Mouse (Mus musculus) forebrain, postnatal 0 days (tissue): ENCODE measurements around the gene Foxn4. TPM values are rescaled to one million over a fixed set of nuclear protein-coding genes. Genes with fewer than 3 reads are reported as not detected.

Experiments
- ATAC-seq: fragments of 200-750 bp; cut with Nextera tagmentation; 2 replicates; pipeline ENCODE4 v1.8.0; 2017; ENCODE audit warnings: mild to moderate bottlenecking, moderate library complexity
- DNase-seq: peaks from one replicate; pipeline ENCODE4 v3.0.0-alpha.2; 2015
- H3K27ac ChIP-seq: fragments of 300-500 bp; sonication (generic); 2 replicates; pipeline ENCODE4 v1.5.1; 2014; ENCODE audit warnings: low read depth, mild to moderate bottlenecking, antibody characterized with exemption, low read length, moderate library complexity, mixed read lengths
- H3K27me3 ChIP-seq: fragments of 300-500 bp; sonication (generic); 2 replicates; pipeline ENCODE4 v1.6.1; 2014; ENCODE audit warnings: mild to moderate bottlenecking, low read length, mixed read lengths; ENCODE audit not compliant: insufficient read depth
- H3K36me3 ChIP-seq: fragments of 300-500 bp; sonication (generic); 2 replicates; pipeline ENCODE4 v1.6.1; 2014; ENCODE audit warnings: mild to moderate bottlenecking, moderate library complexity; ENCODE audit not compliant: insufficient read depth
- H3K4me1 ChIP-seq: fragments of 300-500 bp; sonication (generic); 2 replicates; pipeline ENCODE4 v1.6.1; 2014; ENCODE audit warnings: antibody characterized with exemption; ENCODE audit not compliant: insufficient read depth
- H3K4me2 ChIP-seq: fragments of 300-500 bp; sonication (generic); 2 replicates; pipeline ENCODE4 v1.6.1; 2014; ENCODE audit warnings: low read depth, mild to moderate bottlenecking, moderate library complexity
- H3K4me3 ChIP-seq: fragments of 300-500 bp; sonication (generic); 2 replicates; pipeline ENCODE4 v1.5.1; 2014; ENCODE audit warnings: low read depth, low read length, mixed read lengths
- H3K9ac ChIP-seq: fragments of 300-500 bp; sonication (generic); 2 replicates; pipeline ENCODE4 v1.6.1; 2014; ENCODE audit warnings: mild to moderate bottlenecking
- H3K9me3 ChIP-seq: fragments of 300-500 bp; sonication (generic); 2 replicates; pipeline ENCODE4 v1.6.1; 2016; ENCODE audit warnings: low read length
- CTCF ChIP-seq: sonication (generic); IDR thresholded peaks from 2 replicates; pipeline ENCODE4 v1.5.1; 2016; ENCODE audit warnings: antibody characterized with exemption, control low read depth, low read depth
- WGBS: fragments of 180-500 bp; shearing (Covaris S2); extraction: QIAGEN DNeasy Blood & Tissue Kit; methylation state at CpG from one replicate; pipeline ENCODE4 v1.1.7; 2014; 5-methylcytosine and 5-hydroxymethylcytosine counted together
- polyA plus RNA-seq: library from polyadenylated mRNA; unstranded; fragments of >200 nt; fragmentation: Nextera tagmentation; extraction: Ambion mirVana; gene quantifications from 2 replicates; pipeline ENCODE4 v1.2.1, GENCODE M21; 2015
- total RNA-seq: library from RNA; depleted of rRNA; stranded (reverse); fragments of >200 nt; gene quantifications from 2 replicates; pipeline ENCODE4 v1.2.3, GENCODE M21; 2014

Gene Foxn4
- total and polyA plus RNA-seq, 2 experiments from 2014 or later: 0.67 to 0.76 TPM

- 50% methylated on average over 24 of the region's 24 CpGs for WGBS
- H3K4me1 ChIP-seq: peaks cover 3% of the 10 kb centered on the region; the same call in 1 of the 2 replicates
- no peak overlapping the region for H3K27ac ChIP-seq
- no peak for TF ChIP-seq CTCF
- H3K27me3 ChIP-seq: no peaks in the 10 kb centered on the region
- ATAC-seq (no peak), DNase-seq (no peak)
- no peak overlapping the region for H3K4me3 ChIP-seq
- no peaks in the 10 kb centered on the region for H3K36me3 ChIP-seq
- no peak overlapping the region for H3K4me2 ChIP-seq
- no peaks in the 10 kb centered on the region for H3K9me3 ChIP-seq
- H3K9ac ChIP-seq: no peak overlapping the region
These were observed 26.4 kb upstream of the Foxn4 start for GRCm38 (mm10) chr5:114299883-114300610.

GRCm38 (mm10) chr5:114299156-114299855 lies 25.7 kb upstream of the Foxn4 start:
- H3K4me1 ChIP-seq: peaks cover 3% of the 10 kb centered on the region; the same call in 1 of the 2 replicates
- no peaks in the 10 kb centered on the region for H3K36me3 ChIP-seq
- H3K27me3 ChIP-seq: no peaks in the 10 kb centered on the region
- H3K4me2 ChIP-seq: no peak overlapping the region
- no peak overlapping the region for H3K9ac ChIP-seq
- no peak overlapping the region for H3K4me3 ChIP-seq
- H3K27ac ChIP-seq: no peak overlapping the region
- H3K9me3 ChIP-seq: no peaks in the 10 kb centered on the region
- 10% methylated on average over 22 of the region's 22 CpGs for WGBS
- TF ChIP-seq CTCF: no peak
- DNase-seq (no peak), ATAC-seq (no peak)

GRCm38 (mm10) chr5:114298212-114298894 lies 24.7 kb upstream of the Foxn4 start:
- H3K27ac ChIP-seq: no peak overlapping the region
- WGBS: 34% methylated on average over 18 of the region's 18 CpGs
- no peak overlapping the region for H3K4me3 ChIP-seq
- H3K9ac ChIP-seq: no peak overlapping the region
- no peaks in the 10 kb centered on the region for H3K36me3 ChIP-seq
- no peak overlapping the region for H3K4me2 ChIP-seq
- H3K9me3 ChIP-seq: no peaks in the 10 kb centered on the region
- H3K27me3 ChIP-seq: no peaks in the 10 kb centered on the region
- TF ChIP-seq CTCF: no peak
- DNase-seq (peak; percentile 69), ATAC-seq (no peak)
- H3K4me1 ChIP-seq: peaks cover 3% of the 10 kb centered on the region; the same call in 1 of the 2 replicates

GRCm38 (mm10) chr5:114296693-114297631 lies 23.4 kb upstream of the Foxn4 start:
- no peak for ATAC-seq
- peak; percentile 16; the same call in 1 of the 2 replicates for TF ChIP-seq CTCF
- H3K9me3 ChIP-seq: no peaks in the 10 kb centered on the region
- no peak for DNase-seq
- 18% methylated on average over 22 of the region's 22 CpGs for WGBS
- no peaks in the 10 kb centered on the region for H3K27me3 ChIP-seq
- no peak overlapping the region for H3K27ac ChIP-seq
- H3K36me3 ChIP-seq: no peaks in the 10 kb centered on the region
- peaks cover 3% of the 10 kb centered on the region; the same call in 1 of the 2 replicates for H3K4me1 ChIP-seq
- H3K9ac ChIP-seq: no peak overlapping the region
- H3K4me3 ChIP-seq: no peak overlapping the region
- H3K4me2 ChIP-seq: no peak overlapping the region

GRCm38 (mm10) chr5:114290004-114290403 lies 16.4 kb upstream of the Foxn4 start:
- Histone ChIP-seq H3K9ac (no peak overlapping the region), H3K9me3 (no peaks in the 10 kb centered on the region), H3K27ac (no peak overlapping the region), H3K4me2 (no peak overlapping the region), H3K4me1 (peaks cover 4% of the 10 kb centered on the region; the same call in 1 of the 2 replicates), H3K4me3 (no peak overlapping the region), H3K27me3 (no peaks in the 10 kb centered on the region; the same call in 1 of the 2 replicates), H3K36me3 (no peaks in the 10 kb centered on the region)
- DNase-seq (peak; percentile 57), ATAC-seq (peak; percentile 63)
- 34% methylated on average over 3 of the region's 3 CpGs for WGBS
- TF ChIP-seq CTCF: no peak

GRCm38 (mm10) chr5:114288874-114289273 lies 15.3 kb upstream of the Foxn4 start, which contains the start of gene Myo1h:
Myo1h (plus strand) TSS chr5:114289166.
- no peak within 1 kb of the TSS for H3K27ac ChIP-seq
- H3K4me3 ChIP-seq: no peak within 1 kb of the TSS
- no peaks in the 10 kb centered on the region; the same call in 1 of the 2 replicates for H3K27me3 ChIP-seq
- H3K4me1 ChIP-seq: peaks cover 4% of the 10 kb centered on the region; the same call in 1 of the 2 replicates
- no peak within 1 kb of the TSS for H3K9ac ChIP-seq
- ATAC-seq (no peak), DNase-seq (no peak)
- 56% methylated on average over 13 of the region's 13 CpGs for WGBS
- H3K4me2 ChIP-seq: no peak within 1 kb of the TSS
- no peaks in the 10 kb centered on the region for H3K36me3 ChIP-seq
- no peaks in the 10 kb centered on the region for H3K9me3 ChIP-seq
- no peak for TF ChIP-seq CTCF
